Mouse (Mus musculus): ENCODE measurements around the gene Nlrp9c. TPM values are rescaled to one million over a fixed set of nuclear protein-coding genes. Genes with fewer than 3 reads are reported as not detected.
"Not testable (repeated sequence)": the region's sequence is repeated elsewhere in the genome, so short reads cannot be mapped to it uniquely, and the experiment has no call there.

Gene Nlrp9c
- not detected for total RNA-seq (2021)
- long read RNA-seq, experiment 1 = 0 reads
- long read RNA-seq, experiment 2 = 0 reads

DNA sequence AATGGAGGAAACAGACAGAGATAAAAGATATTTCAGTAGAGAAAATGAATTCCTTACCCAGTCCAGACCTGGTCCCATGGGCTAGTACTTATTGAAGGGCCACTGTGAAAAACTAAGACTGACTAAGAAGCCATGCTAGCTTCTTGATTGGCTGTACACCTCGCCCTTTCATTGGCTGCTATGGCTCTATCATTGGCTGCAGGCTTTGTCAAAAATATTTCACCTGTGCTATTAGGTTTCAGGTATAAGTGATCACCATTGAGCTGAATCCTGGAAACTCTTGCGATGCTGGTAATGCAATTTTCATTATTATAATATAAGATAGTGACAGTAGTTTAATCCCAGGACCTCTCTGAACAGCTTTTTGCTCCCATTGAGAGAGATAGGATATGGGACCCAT lies at the start of gene Nlrp9c:
Gene Nlrp9c, minus strand, starts transcription at position 101 of the 400 bp plus-strand sequence.
- DNase-seq; intact Hi-C loops (cut with DNase I): not testable (repeated sequence)

DNA sequence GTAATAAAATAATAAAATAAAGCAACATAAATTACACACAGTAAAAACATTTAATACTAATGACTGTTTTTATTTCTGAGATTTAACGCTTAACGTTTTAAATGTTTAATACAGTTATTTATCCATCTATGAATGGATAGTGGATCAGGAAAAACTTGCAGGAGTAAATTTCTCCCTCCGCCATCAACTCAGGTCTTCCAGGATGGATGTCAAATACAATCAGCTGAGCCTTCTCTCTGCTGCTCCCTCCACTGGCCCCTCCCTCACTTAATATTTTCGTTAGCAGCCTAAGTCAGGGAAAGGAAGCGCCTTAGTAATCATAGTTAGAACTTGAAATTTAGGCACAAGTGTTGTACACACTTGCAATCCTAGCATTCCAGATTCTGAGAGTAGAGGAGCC lies 31.3 kb upstream of the Nlrp9c start, which contains the start of gene Nlrp4a:
Gene Nlrp4a, plus strand, starts transcription at position 301 of the 400 bp plus-strand sequence.
- intact Hi-C loops (cut with DNase I) = no loop called here
- DNase-seq = no peak

DNA sequence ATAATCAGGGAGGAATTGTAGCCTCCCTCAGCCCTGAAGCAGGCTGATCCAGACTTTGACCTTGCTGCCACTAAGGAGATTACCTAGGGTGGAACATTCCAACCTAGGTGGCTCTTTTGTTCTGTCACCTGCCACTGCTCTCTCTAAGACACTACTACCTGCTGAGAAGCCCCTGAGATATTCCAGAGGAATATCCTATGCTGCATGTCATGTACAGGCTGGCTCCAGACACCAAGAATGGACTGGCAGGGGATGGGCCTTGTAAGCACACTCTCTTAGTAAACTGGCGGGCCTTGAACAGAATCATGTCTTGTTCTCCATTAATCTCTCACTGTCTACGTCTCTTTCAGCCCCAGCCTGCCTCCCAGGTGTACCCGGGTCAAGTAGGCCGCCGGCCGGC lies 11.7 kb downstream of the Nlrp9c start:
- not testable (repeated sequence) for DNase-seq

DNA sequence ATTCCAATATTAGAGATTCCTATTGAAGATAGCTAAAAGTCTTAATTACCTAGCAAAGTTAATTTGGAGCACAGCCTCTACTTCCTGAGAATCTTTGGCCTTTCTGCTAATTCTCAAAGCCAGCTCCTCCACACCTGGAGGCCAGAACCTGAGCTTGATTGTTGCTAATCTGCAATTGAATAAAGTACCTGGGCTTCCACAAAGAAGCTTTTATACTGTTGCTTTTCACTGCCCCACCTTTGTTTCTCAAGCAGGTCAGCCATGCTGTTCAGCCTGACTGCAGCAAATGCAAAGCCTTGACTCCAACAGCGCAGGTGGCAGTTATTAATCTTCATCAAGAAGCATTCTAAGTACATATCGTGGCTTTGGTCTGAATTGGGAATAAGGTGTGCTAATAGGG lies 12.4 kb downstream of the Nlrp9c start:
- DNase-seq; intact Hi-C loops (cut with DNase I): not testable (repeated sequence)

More for the DNA sequence above, 11.7 kb downstream of the Nlrp9c start:
- intact Hi-C loops (cut with DNase I) = not testable (repeated sequence)

DNA sequence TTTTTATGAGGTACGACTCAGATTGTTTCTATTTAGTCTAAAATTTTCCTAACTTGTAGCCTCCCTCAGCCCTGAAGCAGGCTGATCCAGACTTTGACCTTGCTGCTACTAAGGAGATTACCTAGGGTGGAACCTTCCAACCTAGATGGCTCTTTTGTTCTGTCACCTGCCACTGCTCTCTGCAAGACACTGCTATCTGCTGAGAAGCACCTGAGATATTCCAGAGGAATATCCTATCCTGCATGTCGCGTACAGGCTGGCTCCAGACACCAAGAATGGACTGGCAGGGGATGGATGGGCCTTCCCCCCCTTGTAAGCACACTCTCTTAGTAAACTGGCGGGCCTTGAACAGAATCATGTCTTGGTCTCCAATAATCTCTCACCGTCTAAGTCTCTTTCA lies 16.8 kb downstream of the Nlrp9c start:
- DNase-seq = not testable (repeated sequence)

DNA sequence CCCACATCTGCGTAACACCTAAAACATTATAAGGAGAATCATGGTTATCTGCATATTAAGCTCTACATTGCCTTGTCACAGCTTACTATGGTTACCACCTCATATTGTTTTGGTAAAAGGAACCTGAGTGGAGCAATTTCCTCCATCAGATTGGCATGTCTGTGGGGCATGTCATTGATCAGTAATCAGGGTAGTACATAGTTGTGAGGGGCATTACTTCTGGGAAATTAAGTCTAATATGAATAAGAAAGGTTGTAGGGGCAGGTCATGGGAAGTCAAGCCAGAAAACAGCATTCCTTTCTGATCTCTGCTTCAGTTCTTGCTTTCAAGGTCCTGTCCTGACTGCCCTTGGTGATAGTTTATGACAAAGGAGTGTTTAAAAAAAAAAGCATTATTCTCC lies 22.7 kb downstream of the Nlrp9c start:
- intact Hi-C loops (cut with DNase I) = no loop called here
- DNase-seq = no peak

More for the DNA sequence above, 16.8 kb downstream of the Nlrp9c start:
- intact Hi-C loops (cut with DNase I) = not testable (repeated sequence)

DNA sequence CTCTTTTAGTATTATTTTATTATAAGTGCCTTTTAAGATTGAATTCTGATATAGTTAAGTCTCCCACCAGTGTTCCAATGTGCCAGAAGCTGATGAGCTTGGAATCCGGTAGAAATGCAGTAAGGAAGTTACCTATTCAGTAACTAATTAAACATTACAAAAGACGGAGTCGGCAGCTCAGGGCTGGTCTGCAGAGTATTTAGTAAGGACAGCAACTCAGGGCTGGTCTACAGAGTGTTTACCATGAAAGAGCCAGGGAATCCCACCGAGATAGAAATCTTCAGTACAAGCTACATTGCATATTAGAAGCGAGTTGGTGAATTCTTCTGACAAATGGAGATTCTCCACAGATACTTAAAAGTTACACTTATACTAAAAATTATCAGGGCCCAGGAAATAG lies 30.3 kb downstream of the Nlrp9c start:
- intact Hi-C loops (cut with DNase I); DNase-seq: not testable (repeated sequence)

DNA sequence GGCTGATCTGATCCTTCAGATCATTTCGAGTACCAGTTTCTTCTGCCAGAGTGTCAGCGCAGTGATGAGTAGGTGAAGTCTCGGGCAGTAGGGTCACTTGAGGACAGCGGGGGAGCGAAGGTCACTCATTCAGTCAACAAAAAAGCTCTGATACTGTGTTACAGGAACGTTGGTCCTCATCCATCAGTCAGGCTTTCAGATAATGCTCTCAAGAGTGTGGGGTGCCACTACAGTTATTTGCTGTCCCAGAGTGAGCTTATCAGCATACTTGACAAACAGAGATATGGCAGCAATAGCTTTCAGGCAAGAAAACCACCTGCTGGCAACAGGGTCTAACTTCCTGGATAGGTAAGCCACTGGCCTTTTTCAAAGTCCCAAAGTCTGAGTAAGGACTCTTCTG lies 46.8 kb downstream of the Nlrp9c start:
- intact Hi-C loops (cut with DNase I) = not testable (repeated sequence)

DNA sequence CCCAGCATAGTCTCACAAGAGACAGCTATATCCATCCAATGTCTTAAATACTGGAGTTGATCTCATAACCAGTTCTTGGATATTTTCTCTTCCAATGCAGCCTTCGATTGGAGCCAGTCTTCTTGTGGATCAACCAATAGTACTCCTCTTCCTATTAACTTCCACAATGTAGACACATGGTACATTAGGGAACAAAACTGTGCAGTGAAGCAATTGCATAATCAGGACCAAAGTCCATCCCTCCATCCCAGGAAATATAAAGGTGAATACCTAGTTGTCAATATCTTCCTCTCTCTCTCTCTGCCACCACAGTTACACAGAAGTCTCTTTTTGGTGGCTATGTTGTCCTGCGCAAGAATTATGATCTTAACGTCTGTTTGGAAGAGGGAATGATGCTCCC lies 51.2 kb downstream of the Nlrp9c start:
- DNase-seq; intact Hi-C loops (cut with DNase I): not testable (repeated sequence)

More for the DNA sequence above, 46.8 kb downstream of the Nlrp9c start:
- DNase-seq = not testable (repeated sequence)

DNA sequence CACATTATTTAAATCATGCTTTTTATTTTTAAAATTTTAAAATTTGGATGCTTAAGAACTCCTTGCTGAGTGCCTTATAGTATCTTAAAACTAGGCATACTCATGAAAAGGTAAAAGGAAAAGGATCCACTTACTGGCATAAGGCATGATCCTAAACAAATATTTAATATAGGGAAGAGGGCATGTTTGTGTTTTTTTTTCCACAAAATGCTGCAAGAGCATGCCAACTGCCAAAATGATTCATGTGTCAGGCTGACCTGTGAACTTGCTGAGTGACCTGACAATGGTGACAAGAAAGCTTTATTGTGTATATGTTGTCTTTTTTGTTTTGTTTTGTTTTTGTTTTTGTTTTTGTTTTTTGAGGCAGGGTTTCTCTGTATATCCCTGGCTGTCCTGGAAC lies 53.3 kb downstream of the Nlrp9c start:
- intact Hi-C loops (cut with DNase I); DNase-seq: not testable (repeated sequence)

DNA sequence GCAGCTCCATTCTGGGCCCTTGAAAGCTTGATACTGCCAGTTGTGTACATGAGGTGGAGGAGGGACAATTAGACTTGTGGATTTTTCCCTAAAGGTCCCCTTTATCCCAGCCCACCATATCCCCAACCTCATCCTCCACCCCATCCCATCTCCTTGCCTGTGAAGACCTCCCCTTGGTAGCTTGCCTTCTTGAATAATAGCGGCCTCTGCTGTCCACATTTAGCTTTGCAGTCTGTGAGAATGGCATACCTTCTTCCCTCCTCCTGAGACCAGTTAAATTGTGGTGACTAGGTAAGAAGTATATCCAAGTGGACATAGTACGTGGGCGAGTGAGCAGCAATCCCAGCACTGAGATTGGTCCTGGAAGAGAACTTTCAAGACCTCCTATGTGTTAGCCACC lies 83.1 kb downstream of the Nlrp9c start:
- intact Hi-C loops (cut with DNase I); DNase-seq: not testable (repeated sequence)

DNA sequence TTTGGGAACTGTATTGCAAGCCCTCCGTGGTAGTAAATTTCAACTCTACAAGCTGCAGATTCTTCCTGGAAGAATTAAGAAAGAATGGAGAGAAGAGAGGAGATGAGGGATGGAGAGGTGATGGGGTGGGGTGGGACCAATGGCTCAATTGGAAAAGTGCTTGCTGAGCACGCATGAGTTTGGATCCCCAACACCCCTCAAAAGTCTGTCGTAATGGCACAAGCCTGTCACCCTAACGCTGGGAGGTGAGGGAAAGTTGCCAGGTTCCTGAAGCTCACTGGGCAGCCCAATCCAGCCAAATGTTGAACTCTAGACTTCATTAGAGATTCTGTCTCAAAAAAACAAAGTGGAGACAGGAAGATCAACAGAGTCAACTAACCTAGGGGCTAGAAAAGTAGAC lies 87.7 kb downstream of the Nlrp9c start:
- DNase-seq; intact Hi-C loops (cut with DNase I): not testable (repeated sequence)

DNA sequence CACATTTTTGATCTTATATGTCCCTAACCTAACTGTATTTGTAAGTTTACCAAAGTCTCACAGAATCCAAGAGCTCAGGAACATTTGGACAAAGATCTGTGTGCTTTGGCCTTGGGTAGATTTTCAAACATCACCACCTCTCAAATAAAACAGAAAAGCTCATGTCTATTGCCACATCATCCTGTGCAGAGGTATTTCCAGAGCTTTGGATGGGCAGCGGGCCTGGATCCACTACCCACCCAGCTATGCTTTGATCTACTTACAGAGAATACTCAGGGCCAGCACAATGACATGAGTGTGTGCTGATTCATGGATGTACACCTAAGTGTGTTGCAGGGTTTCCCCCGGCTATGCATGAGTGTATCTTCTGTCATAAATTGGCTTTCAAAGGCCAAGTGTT lies 88.3 kb downstream of the Nlrp9c start:
- DNase-seq; intact Hi-C loops (cut with DNase I): not testable (repeated sequence)

DNA sequence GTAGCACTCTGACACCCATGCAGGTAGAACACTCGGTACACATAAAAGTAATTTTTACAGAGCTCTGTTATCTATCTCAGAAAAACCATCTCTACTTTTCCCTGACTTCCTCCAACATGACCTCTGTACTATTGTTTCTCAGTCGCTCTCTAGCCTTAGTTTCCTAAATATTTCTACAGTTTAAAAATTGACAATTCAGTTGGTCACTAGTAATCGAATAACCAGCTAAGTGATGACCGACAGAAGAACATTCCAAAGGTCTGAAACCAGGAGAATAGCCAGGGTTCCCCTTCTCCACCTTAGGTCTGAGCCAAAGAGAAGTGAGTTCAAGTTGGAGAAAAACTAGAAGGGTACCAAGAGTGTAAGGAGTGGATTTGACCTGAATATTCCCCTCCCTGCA lies 91.7 kb downstream of the Nlrp9c start:
- DNase-seq; intact Hi-C loops (cut with DNase I): not testable (repeated sequence)

DNA sequence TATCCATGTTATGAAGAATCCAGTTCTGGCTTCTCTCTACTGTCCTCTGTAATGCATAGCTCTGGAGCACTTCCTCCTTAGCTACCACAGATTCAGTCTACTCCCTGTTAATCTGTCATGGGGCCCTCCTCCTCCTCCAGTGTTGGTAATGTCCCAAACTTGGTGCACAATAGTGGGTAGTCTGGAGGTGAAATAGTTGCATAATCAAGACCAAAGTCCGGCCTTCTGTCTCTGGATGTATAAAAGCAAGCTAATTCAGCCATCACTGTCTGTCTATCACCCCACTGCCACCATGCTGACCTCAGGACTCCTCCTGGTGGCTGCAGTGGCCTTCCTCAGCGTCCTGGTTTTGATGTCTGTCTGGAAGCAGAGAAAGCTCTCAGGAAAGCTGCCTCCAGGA lies 96.6 kb downstream of the Nlrp9c start, which contains the start of gene Cyp2a4:
Gene Cyp2a4, plus strand, starts transcription at position 244 of the 400 bp plus-strand sequence.
- intact Hi-C loops (cut with DNase I); DNase-seq: not testable (repeated sequence)

DNA sequence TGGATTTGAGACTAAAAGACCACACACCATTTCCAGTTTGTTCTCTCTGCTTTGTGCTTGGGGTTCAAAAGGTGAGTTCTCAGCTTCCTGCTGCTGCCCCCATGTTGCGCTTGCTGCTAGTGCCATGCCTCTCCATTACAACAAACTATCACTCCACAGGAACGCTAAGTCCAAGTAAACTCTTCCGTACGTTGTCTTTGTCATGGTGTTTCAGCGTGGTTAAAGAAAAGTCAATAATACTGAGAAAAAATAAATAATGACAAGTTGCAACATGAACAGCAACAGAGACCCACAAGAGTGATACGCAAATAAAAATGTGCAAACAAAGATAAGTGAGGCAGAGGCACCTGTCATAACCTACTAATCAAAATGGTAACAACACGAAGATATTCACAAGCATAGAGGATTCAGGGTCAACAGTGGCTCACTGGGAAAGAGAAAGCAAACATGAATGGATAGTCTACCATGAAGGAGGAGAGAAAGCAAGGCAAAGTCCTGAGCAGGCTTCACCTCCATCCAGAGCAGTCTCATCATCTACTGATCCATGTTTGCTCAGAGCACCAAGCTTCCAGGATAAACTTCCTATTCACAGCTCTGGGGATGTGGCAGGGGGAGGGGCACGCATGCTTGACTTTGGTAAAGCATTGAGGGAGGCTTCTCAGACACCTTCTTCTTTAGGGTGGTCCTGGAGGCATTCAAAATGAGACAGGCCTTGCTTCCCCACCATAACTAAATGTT lies 99.9 kb downstream of the Nlrp9c start:
- intact Hi-C loops (cut with DNase I) = not testable (repeated sequence)

More for the DNA sequence above, 99.9 kb downstream of the Nlrp9c start:
- not testable (repeated sequence) for DNase-seq

Other genes starting within 250 kb of the Nlrp9c start
- gene Cyp2b9, start 230.3 kb downstream of the Nlrp9c start, total RNA-seq (2021) = under 1 TPM in 1 of 2 experiments, not detected in 1; 0.13 TPM
- gene Vmn1r184, start 143.4 kb downstream of the Nlrp9c start, total RNA-seq (2021) = not detected
- not detected for gene Cyp2a4, start 96.5 kb downstream of the Nlrp9c start, total RNA-seq (2021)
- not detected for gene Nlrp4a, start 31.4 kb upstream of the Nlrp9c start, total RNA-seq (2021)
- gene Nlrp9a, start 131.3 kb upstream of the Nlrp9c start, total RNA-seq (2021) = not detected
- not detected for gene Vmn1r185, start 214.8 kb upstream of the Nlrp9c start, total RNA-seq (2021)

All from gastrocnemius, postnatal 36 days (tissue).